Mouse (Mus musculus): ENCODE measurements at regions not wholly inside any gene's neighbourhood (a gene's known extent, or its start where the extent isn't known, plus 50 kb on each side); places are given as distances from the start of the nearest gene placed in this dataset.

- H3K4me3 ChIP-seq (ENCODE audit: low read depth, low read length), result no peak overlapping the region
- H3K9ac ChIP-seq (ENCODE audit: low read depth, poor library complexity, severe bottlenecking), result no peak overlapping the region
- no peaks in the 10 kb centered on the region for H3K27me3 ChIP-seq (ENCODE audit: control insufficient read depth, insufficient read depth, low read length, poor library complexity, severe bottlenecking)
- H3K27ac ChIP-seq (ENCODE audit: insufficient read depth, low read length), result no peak overlapping the region
- no peaks in the 10 kb centered on the region for H3K9me3 ChIP-seq (replicated peaks; ENCODE audit: control insufficient read depth, insufficient read depth, low read length, poor library complexity, severe bottlenecking)
- TF ChIP-seq POLR2A (IDR thresholded peaks at IDR 0.05; ENCODE audit: insufficient read depth, low read length), result no peak
- no peak for TF ChIP-seq EP300 (IDR thresholded peaks at IDR 0.05; ENCODE audit: insufficient read depth, low read depth, low read length)
- no peak for TF ChIP-seq CTCF (IDR thresholded peaks at IDR 0.05; ENCODE audit: low read depth, low read length)
- H3K36me3 ChIP-seq (ENCODE audit: control insufficient read depth, insufficient read depth, low read length, poor library complexity, severe bottlenecking), result no peaks in the 10 kb centered on the region
- H3K4me1 ChIP-seq (ENCODE audit: control insufficient read depth, insufficient read depth, low read length), result no peaks in the 10 kb centered on the region
Observed at GRCm38 (mm10) chr1:89332676-89333075, 121.9 kb upstream of the Agap1 start.

- H3K27me3 ChIP-seq (ENCODE audit: control insufficient read depth, insufficient read depth, low read length, poor library complexity, severe bottlenecking), result no peaks in the 10 kb centered on the region
- H3K36me3 ChIP-seq (ENCODE audit: control insufficient read depth, insufficient read depth, low read length, poor library complexity, severe bottlenecking), result no peaks in the 10 kb centered on the region
- no peak overlapping the region for H3K4me3 ChIP-seq (ENCODE audit: low read depth, low read length)
- no peak for TF ChIP-seq EP300 (IDR thresholded peaks at IDR 0.05; ENCODE audit: insufficient read depth, low read depth, low read length)
- H3K27ac ChIP-seq (ENCODE audit: insufficient read depth, low read length), result no peak overlapping the region
- H3K4me1 ChIP-seq (ENCODE audit: control insufficient read depth, insufficient read depth, low read length), result no peaks in the 10 kb centered on the region
- H3K9ac ChIP-seq (ENCODE audit: low read depth, poor library complexity, severe bottlenecking), result no peak overlapping the region
- H3K9me3 ChIP-seq (replicated peaks; ENCODE audit: control insufficient read depth, insufficient read depth, low read length, poor library complexity, severe bottlenecking), result no peaks in the 10 kb centered on the region
Observed at GRCm38 (mm10) chr1:89337861-89338260, 116.7 kb upstream of the Agap1 start.

- H3K27me3 ChIP-seq (ENCODE audit: control insufficient read depth, insufficient read depth, low read length, poor library complexity, severe bottlenecking), result no peaks in the 10 kb centered on the region
- no peak overlapping the region for H3K4me3 ChIP-seq (ENCODE audit: low read depth, low read length)
- no peaks in the 10 kb centered on the region for H3K9me3 ChIP-seq (replicated peaks; ENCODE audit: control insufficient read depth, insufficient read depth, low read length, poor library complexity, severe bottlenecking)
- H3K27ac ChIP-seq (ENCODE audit: insufficient read depth, low read length), result no peak overlapping the region
- no peaks in the 10 kb centered on the region for H3K4me1 ChIP-seq (ENCODE audit: control insufficient read depth, insufficient read depth, low read length)
- H3K36me3 ChIP-seq (ENCODE audit: control insufficient read depth, insufficient read depth, low read length, poor library complexity, severe bottlenecking), result no peaks in the 10 kb centered on the region
- H3K9ac ChIP-seq (ENCODE audit: low read depth, poor library complexity, severe bottlenecking), result no peak overlapping the region
- TF ChIP-seq EP300 (IDR thresholded peaks at IDR 0.05; ENCODE audit: insufficient read depth, low read depth, low read length) (no peak), CTCF (IDR thresholded peaks at IDR 0.05; ENCODE audit: low read depth, low read length) (peak; percentile 60), POLR2A (IDR thresholded peaks at IDR 0.05; ENCODE audit: insufficient read depth, low read length) (no peak)
Observed at GRCm38 (mm10) chr1:89342794-89343193, 111.8 kb upstream of the Agap1 start.

- Histone ChIP-seq H3K4me3 (ENCODE audit: low read depth, low read length) (no peak overlapping the region), H3K27me3 (ENCODE audit: control insufficient read depth, insufficient read depth, low read length, poor library complexity, severe bottlenecking) (no peaks in the 10 kb centered on the region), H3K9me3 (replicated peaks; ENCODE audit: control insufficient read depth, insufficient read depth, low read length, poor library complexity, severe bottlenecking) (no peaks in the 10 kb centered on the region), H3K9ac (ENCODE audit: low read depth, poor library complexity, severe bottlenecking) (no peak overlapping the region), H3K27ac (ENCODE audit: insufficient read depth, low read length) (no peak overlapping the region), H3K4me1 (ENCODE audit: control insufficient read depth, insufficient read depth, low read length) (no peaks in the 10 kb centered on the region), H3K36me3 (ENCODE audit: control insufficient read depth, insufficient read depth, low read length, poor library complexity, severe bottlenecking) (no peaks in the 10 kb centered on the region)
- TF ChIP-seq POLR2A (IDR thresholded peaks at IDR 0.05; ENCODE audit: insufficient read depth, low read length), result no peak
- no peak for TF ChIP-seq EP300 (IDR thresholded peaks at IDR 0.05; ENCODE audit: insufficient read depth, low read depth, low read length)
- peak; percentile 90 for TF ChIP-seq CTCF (IDR thresholded peaks at IDR 0.05; ENCODE audit: low read depth, low read length)
Observed at GRCm38 (mm10) chr1:89344546-89344945, 110.1 kb upstream of the Agap1 start.

- H3K9me3 ChIP-seq (replicated peaks; ENCODE audit: control insufficient read depth, insufficient read depth, low read length, poor library complexity, severe bottlenecking), result no peaks in the 10 kb centered on the region
- H3K4me3 ChIP-seq (ENCODE audit: low read depth, low read length), result no peak overlapping the region
- H3K27me3 ChIP-seq (ENCODE audit: control insufficient read depth, insufficient read depth, low read length, poor library complexity, severe bottlenecking), result no peaks in the 10 kb centered on the region
- no peak overlapping the region for H3K9ac ChIP-seq (ENCODE audit: low read depth, poor library complexity, severe bottlenecking)
- no peak overlapping the region for H3K27ac ChIP-seq (ENCODE audit: insufficient read depth, low read length)
- no peaks in the 10 kb centered on the region for H3K36me3 ChIP-seq (ENCODE audit: control insufficient read depth, insufficient read depth, low read length, poor library complexity, severe bottlenecking)
- H3K4me1 ChIP-seq (ENCODE audit: control insufficient read depth, insufficient read depth, low read length), result no peaks in the 10 kb centered on the region
- TF ChIP-seq EP300 (IDR thresholded peaks at IDR 0.05; ENCODE audit: insufficient read depth, low read depth, low read length) (no peak), CTCF (IDR thresholded peaks at IDR 0.05; ENCODE audit: low read depth, low read length) (no peak), POLR2A (IDR thresholded peaks at IDR 0.05; ENCODE audit: insufficient read depth, low read length) (no peak)
Observed at GRCm38 (mm10) chr1:89347341-89347740, 107.3 kb upstream of the Agap1 start.

- H3K4me3 ChIP-seq (ENCODE audit: low read depth, low read length), result no peak overlapping the region
Observed at GRCm38 (mm10) chr1:89352936-89353335, 101.7 kb upstream of the Agap1 start.

More at GRCm38 (mm10) chr1:89352936-89353335, 101.7 kb upstream of the Agap1 start:
- Histone ChIP-seq H3K9ac (ENCODE audit: low read depth, poor library complexity, severe bottlenecking) (no peak overlapping the region), H3K36me3 (ENCODE audit: control insufficient read depth, insufficient read depth, low read length, poor library complexity, severe bottlenecking) (no peaks in the 10 kb centered on the region), H3K9me3 (replicated peaks; ENCODE audit: control insufficient read depth, insufficient read depth, low read length, poor library complexity, severe bottlenecking) (no peaks in the 10 kb centered on the region; the same call in 1 of the 2 replicates), H3K4me1 (ENCODE audit: control insufficient read depth, insufficient read depth, low read length) (no peaks in the 10 kb centered on the region), H3K27ac (ENCODE audit: insufficient read depth, low read length) (no peak overlapping the region), H3K27me3 (ENCODE audit: control insufficient read depth, insufficient read depth, low read length, poor library complexity, severe bottlenecking) (no peaks in the 10 kb centered on the region)
- no peak for TF ChIP-seq CTCF (IDR thresholded peaks at IDR 0.05; ENCODE audit: low read depth, low read length)
- no peak for TF ChIP-seq EP300 (IDR thresholded peaks at IDR 0.05; ENCODE audit: insufficient read depth, low read depth, low read length)
- no peak for TF ChIP-seq POLR2A (IDR thresholded peaks at IDR 0.05; ENCODE audit: insufficient read depth, low read length)

Data from ES-Bruce4 (cell line).